Mouse (Mus musculus) layer of hippocampus, adult 2 months (tissue): Measurements from ENCODE around the gene Defb10. TPM values are rescaled to one million over a fixed set of nuclear protein-coding genes. Genes with fewer than 3 reads are reported as not detected.
"Not testable (repeated sequence)": the region's sequence is repeated elsewhere in the genome, so short reads cannot be mapped to it uniquely, and the experiment has no call there.

Experiments used
- DNase-seq, 2 experiments: peaks; one replicate each; pipeline ENCODE4 v3.0.0; 2022; ENCODE audit warnings: low spot score in 2 of 2
- H3K27ac ChIP-seq: fragments of 200-600 bp; 2 replicates; pipeline ENCODE4 v1.8.1; 2022
- H3K4me3 ChIP-seq: fragments of 200-600 bp; 2 replicates; pipeline ENCODE4 v1.8.1; 2022; ENCODE audit warnings: mild to moderate bottlenecking
- long read RNA-seq, 2 experiments: library from polyadenylated mRNA; stranded (forward); transcript quantifications; one replicate each; pipeline ENCODE4 v2.0.0; 2021; ENCODE audit warnings: borderline mapping rate in 2 of 2
- total RNA-seq, 2 experiments: library from RNA; stranded (reverse); gene quantifications; 2 replicates each; pipeline ENCODE4 v1.2.3; 2021

The Defb10 gene
- total RNA-seq, result not detected
- long read RNA-seq, experiment 1, result 0 reads
- long read RNA-seq, experiment 2, result 0 reads

- H3K27ac ChIP-seq, DNase-seq, H3K4me3 ChIP-seq: not testable (repeated sequence)
Measured at GRCm38 (mm10) chr8:21858586-21858985, at the start of gene Defb10. Defb10 (plus strand) TSS chr8:21858901.

GRCm38 (mm10) chr8:21885321-21885720 is 26.6 kb downstream of the Defb10 start, which contains the start of gene Defb9:
Defb9 (minus strand) TSS chr8:21885421.
- not testable (repeated sequence) for DNase-seq

GRCm38 (mm10) chr8:21906290-21906689 is 47.6 kb downstream of the Defb10 start, which contains the start of gene Defb11:
Defb11 (minus strand) TSS chr8:21906412.
- not testable (repeated sequence) for H3K4me3 ChIP-seq, DNase-seq, H3K27ac ChIP-seq

More at GRCm38 (mm10) chr8:21885321-21885720, 26.6 kb downstream of the Defb10 start, which contains the start of gene Defb9:
- not testable (repeated sequence) for H3K27ac ChIP-seq, H3K4me3 ChIP-seq

Other genes with a start within 250 kb of the Defb10 start
- not detected for gene Defa26, start 240.7 kb upstream of the Defb10 start, total RNA-seq
- gene Defa17, start 203.1 kb upstream of the Defb10 start, total RNA-seq, result not detected
- not detected for gene Defa34, start 193.1 kb upstream of the Defb10 start, total RNA-seq
- gene AY761184, start 155.3 kb upstream of the Defb10 start, total RNA-seq, result not detected
- not detected for gene Defa24, start 124.4 kb upstream of the Defb10 start, total RNA-seq
- not detected for gene Defb50, start 35.4 kb upstream of the Defb10 start, total RNA-seq
- not detected for gene Defb2, start 19.0 kb upstream of the Defb10 start, total RNA-seq
- not detected for gene Defb9, start 26.5 kb downstream of the Defb10 start, total RNA-seq
- not detected for gene Defb11, start 47.5 kb downstream of the Defb10 start, total RNA-seq
- not detected for gene Defb15, start 73.8 kb downstream of the Defb10 start, total RNA-seq
- not detected for gene Defb35, start 79.5 kb downstream of the Defb10 start, total RNA-seq
- gene Defb13, start 87.9 kb downstream of the Defb10 start, total RNA-seq, result not detected
- not detected for gene Fam90a1a, start 99.8 kb downstream of the Defb10 start, total RNA-seq
- not detected for gene Ccdc70, start 110.9 kb downstream of the Defb10 start, total RNA-seq
- 1 to 10 TPM; 2.3 to 2.4 TPM for gene Atp7b, start 201.4 kb downstream of the Defb10 start, total RNA-seq
- gene Alg11, start 201.8 kb downstream of the Defb10 start, total RNA-seq, result 10 to 100 TPM; 34.7 to 42.0 TPM